ENCODE assay signal across 8 mouse cellular contexts in genomic region chr10:82699296-82699941, GRCm38 (mm10). TPM values are rescaled to one million over a fixed set of nuclear protein-coding genes. Genes with fewer than 3 reads are reported as not detected.
DNase-seq lines count a peak whose midpoint lies in the region; ATAC-seq lines count a peak whose summit lies in the region.

No protein-coding gene starts in this region.

- WGBS in limb, embryonic 12.5 days: under 1% methylated on average over 55 of the region's 59 CpGs
- WGBS in midbrain, embryonic 10.5 days: under 1% methylated on average over 52 of the region's 59 CpGs

- peak overlapping the region; percentile 94 for H3K4me3 ChIP-seq in limb, embryonic 12.5 days (replicated peaks)
- H3K4me3 ChIP-seq in midbrain, embryonic 10.5 days: peak overlapping the region; percentile 97

- H3K4me1 ChIP-seq in limb, embryonic 12.5 days (replicated peaks): peaks cover 9% of the 10 kb centered on the region
- H3K4me1 ChIP-seq in midbrain, embryonic 10.5 days: peaks cover 17% of the 10 kb centered on the region

- peak; percentile 26 to 32 for DNase-seq in thymus, postnatal 10 days (ENCODE audit: low spot score in 2 of 2)
- DNase-seq in thymus, postnatal 36 days: no peak
- DNase-seq in embryo, embryonic 10 days (ENCODE audit: low spot score): peak; percentile 56
- DNase-seq in heart, postnatal 14 days: peak; percentile 19 to 23
- no peak for DNase-seq in midbrain, embryonic 10.5 days (ENCODE audit: low spot score)
- DNase-seq in testis, postnatal 14 days (ENCODE audit: low spot score): peak; percentile 53
- DNase-seq in cerebellum, adult 11-12 months: no peak

- no peaks in the 10 kb centered on the region for H3K9me3 ChIP-seq in limb, embryonic 12.5 days
- H3K9me3 ChIP-seq in midbrain, embryonic 10.5 days (replicated peaks): no peaks in the 10 kb centered on the region

- H3K27ac ChIP-seq in limb, embryonic 12.5 days: peak overlapping the region; percentile 56; the same call in 1 of the 2 replicates
- peak overlapping the region; percentile 88 for H3K27ac ChIP-seq in midbrain, embryonic 10.5 days (replicated peaks)

- ATAC-seq in limb, embryonic 12.5 days (ENCODE audit: insufficient number of reproducible peaks, insufficient read depth, low FRiP score, low TSS enrichment, low read depth): peak; percentile 64

- peaks cover 20% of the 10 kb centered on the region for H3K36me3 ChIP-seq in limb, embryonic 12.5 days
- H3K36me3 ChIP-seq in midbrain, embryonic 10.5 days: peaks cover 13% of the 10 kb centered on the region; the same call in 1 of the 2 replicates

- peak overlapping the region; percentile 79 for H3K9ac ChIP-seq in limb, embryonic 12.5 days (replicated peaks)

- H3K4me2 ChIP-seq in limb, embryonic 12.5 days: peak overlapping the region; percentile 90

- intact Hi-C loops in heart, postnatal 14 days (cut with DNase I): loop anchor here (2.0 to 5.0 kb wide), 2 partner anchors 33 to 63 kb away; partner anchors contain the start of gene Nfyb

- H3K27me3 ChIP-seq in limb, embryonic 12.5 days: no peaks in the 10 kb centered on the region; the same call in 1 of the 2 replicates
- no peaks in the 10 kb centered on the region for H3K27me3 ChIP-seq in midbrain, embryonic 10.5 days (ENCODE audit: low read depth, poor library complexity, severe bottlenecking)

RNA-seq across cellular contexts. Expression of gene Hcfc2, which starts 3.5 kb away (rescaled TPM):
- total RNA-seq in heart, postnatal 14 days (2021): 10 to 100 TPM; 32.9 to 33.8 TPM
- polyA plus RNA-seq in limb, embryonic 12.5 days (2016; fragmentation: Nextera tagmentation; extraction: Ambion mirVana): 47.9 and 48.6 TPM in 2 replicates
- polyA plus RNA-seq in midbrain, embryonic 10.5 days (2016; fragmentation: Nextera tagmentation; extraction: Ambion mirVana): 25.6 and 27.2 TPM in 2 replicates

RNA-seq across cellular contexts. Expression of gene Glt8d2, which starts 9.0 kb away (rescaled TPM):
- 1 to 10 TPM; 3.0 to 4.7 TPM for total RNA-seq in heart, postnatal 14 days (2021)
- polyA plus RNA-seq in limb, embryonic 12.5 days (2016; fragmentation: Nextera tagmentation; extraction: Ambion mirVana): 9.6 and 11.4 TPM in 2 replicates
- 2.2 and 2.3 TPM in 2 replicates for polyA plus RNA-seq in midbrain, embryonic 10.5 days (2016; fragmentation: Nextera tagmentation; extraction: Ambion mirVana)

Comparison
In these comparisons a context has a peak if more than half of its experiments do, and no peak if none do; other contexts are left out.
1. DNase-seq: peak in thymus, postnatal 10 days (2 of 2), embryo, embryonic 10 days (single experiment), heart, postnatal 14 days (2 of 2) and testis, postnatal 14 days (single experiment); none in thymus, postnatal 36 days (0 of 2), midbrain, embryonic 10.5 days (single experiment) and cerebellum, adult 11-12 months (single experiment).